Mouse (Mus musculus): ENCODE data around the gene C1qbp.

GRCm38 (mm10) chr11:71032070-71032469 is 49.2 kb upstream of the C1qbp start:
- no peak for TF ChIP-seq POLR2A (IDR thresholded peaks at IDR 0.05; ENCODE audit: low read depth, low read length)
- TF ChIP-seq CTCF (IDR thresholded peaks at IDR 0.05; ENCODE audit: extremely low read depth, insufficient read length, insufficient replicate concordance, low read depth, low read length), result no peak

Measured in small intestine, adult 2 months (tissue).